Mouse (Mus musculus): ENCODE results near the gene Gm21778.
"Not testable (repeated sequence)": the region's sequence is repeated elsewhere in the genome, so short reads cannot be mapped to it uniquely, and the experiment has no call there.

The Gm21778 gene

GRCm38 (mm10) chrY:5942160-5942559, at the start of gene Gm21778:
TSS of gene Gm21778 (plus strand) at chrY:5942460.
- DNase-seq (ENCODE audit: low spot score in 2 of 2) = not testable (repeated sequence)

All from right cerebral cortex, adult 2 months (tissue).